Mouse (Mus musculus) gastrocnemius, adult 18-20 months (tissue): ENCODE measurements around the gene Sim2. TPM values are rescaled to one million over a fixed set of nuclear protein-coding genes. Genes with fewer than 3 reads are reported as not detected.
A peak's percentile ranks its signal among the peaks of the same experiment; 100 is the strongest.

ENCODE experiments used
- DNase-seq: peaks from one replicate; pipeline ENCODE4 v3.0.0; 2021; ENCODE audit warnings: low spot score
- total RNA-seq, 2 experiments: library from RNA; stranded (reverse); gene quantifications; 2 replicates each; pipeline ENCODE4 v1.2.3; 2021

The Sim2 gene
- total RNA-seq, 2 experiments from 2014 or later = 12.2 to 16.4 TPM

- DNase-seq = no peak
Observed at GRCm38 (mm10) chr16:94094251-94095108, 9.7 kb downstream of the Sim2 start.

GRCm38 (mm10) chr16:94095109-94095822, 10.5 kb downstream of the Sim2 start:
- no peak for DNase-seq

- DNase-seq = no peak
Observed at GRCm38 (mm10) chr16:94096479-94096878, 11.7 kb downstream of the Sim2 start.

- DNase-seq = no peak
Observed at GRCm38 (mm10) chr16:94097724-94098455, 13.2 kb downstream of the Sim2 start.

GRCm38 (mm10) chr16:94113160-94113559, 28.4 kb downstream of the Sim2 start:
- no peak for DNase-seq

GRCm38 (mm10) chr16:94114693-94115092, 30.0 kb downstream of the Sim2 start:
- DNase-seq = no peak

GRCm38 (mm10) chr16:94117333-94117732, 32.6 kb downstream of the Sim2 start:
- DNase-seq = no peak

- DNase-seq = no peak
Observed at GRCm38 (mm10) chr16:94118394-94118793, 33.7 kb downstream of the Sim2 start.

GRCm38 (mm10) chr16:94122347-94122746, 37.6 kb downstream of the Sim2 start:
- no peak for DNase-seq

- DNase-seq = peak; percentile 32
Observed at GRCm38 (mm10) chr16:94123247-94123646, 38.5 kb downstream of the Sim2 start.

GRCm38 (mm10) chr16:94125172-94125981, 40.6 kb downstream of the Sim2 start:
- no peak for DNase-seq

GRCm38 (mm10) chr16:94126200-94126599, 41.5 kb downstream of the Sim2 start:
- no peak for DNase-seq

GRCm38 (mm10) chr16:94128236-94128835, 43.6 kb downstream of the Sim2 start:
- DNase-seq = no peak

- no peak for DNase-seq
Observed at GRCm38 (mm10) chr16:94134218-94134617, 49.5 kb downstream of the Sim2 start.

- no peak for DNase-seq
Observed at GRCm38 (mm10) chr16:94140746-94141145, 56.0 kb downstream of the Sim2 start.

GRCm38 (mm10) chr16:94143325-94143724, 58.6 kb downstream of the Sim2 start:
- no peak for DNase-seq

- no peak for DNase-seq
Observed at GRCm38 (mm10) chr16:94148139-94148538, 63.4 kb downstream of the Sim2 start.

- DNase-seq = no peak
Observed at GRCm38 (mm10) chr16:94150125-94151103, 65.7 kb downstream of the Sim2 start.

GRCm38 (mm10) chr16:94155041-94155653, 70.4 kb downstream of the Sim2 start:
- DNase-seq = no peak
